Mouse (Mus musculus) spleen, postnatal 10 days (tissue): Measurements from ENCODE around the gene Lrrc23.

Experiments used
- DNase-seq, 2 experiments: peaks; one replicate each; pipeline ENCODE4 v3.0.0; 2021 to 2022; ENCODE audit warnings: low spot score in 2 of 2

Lrrc23 gene

DNA sequence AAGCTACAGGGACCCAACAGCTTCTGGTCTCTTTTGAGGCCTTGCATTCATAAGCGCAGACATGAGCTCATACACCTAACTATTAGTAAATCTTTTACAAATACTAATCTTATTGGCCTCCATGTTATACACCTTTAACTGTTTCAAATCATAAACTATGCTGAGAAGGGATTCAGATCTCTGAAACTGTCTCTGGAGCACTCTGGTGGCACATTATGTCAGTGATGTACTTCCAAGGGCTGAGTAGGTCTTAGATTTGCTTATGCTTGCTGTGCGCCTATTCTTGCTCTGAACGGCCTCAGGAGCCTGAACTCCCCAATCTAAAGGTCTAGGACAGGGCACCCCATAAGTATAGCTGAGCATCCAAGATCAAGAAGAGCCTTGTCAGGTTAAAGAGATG, 37.7 kb downstream of the Lrrc23 start:
- no peak for DNase-seq

DNA sequence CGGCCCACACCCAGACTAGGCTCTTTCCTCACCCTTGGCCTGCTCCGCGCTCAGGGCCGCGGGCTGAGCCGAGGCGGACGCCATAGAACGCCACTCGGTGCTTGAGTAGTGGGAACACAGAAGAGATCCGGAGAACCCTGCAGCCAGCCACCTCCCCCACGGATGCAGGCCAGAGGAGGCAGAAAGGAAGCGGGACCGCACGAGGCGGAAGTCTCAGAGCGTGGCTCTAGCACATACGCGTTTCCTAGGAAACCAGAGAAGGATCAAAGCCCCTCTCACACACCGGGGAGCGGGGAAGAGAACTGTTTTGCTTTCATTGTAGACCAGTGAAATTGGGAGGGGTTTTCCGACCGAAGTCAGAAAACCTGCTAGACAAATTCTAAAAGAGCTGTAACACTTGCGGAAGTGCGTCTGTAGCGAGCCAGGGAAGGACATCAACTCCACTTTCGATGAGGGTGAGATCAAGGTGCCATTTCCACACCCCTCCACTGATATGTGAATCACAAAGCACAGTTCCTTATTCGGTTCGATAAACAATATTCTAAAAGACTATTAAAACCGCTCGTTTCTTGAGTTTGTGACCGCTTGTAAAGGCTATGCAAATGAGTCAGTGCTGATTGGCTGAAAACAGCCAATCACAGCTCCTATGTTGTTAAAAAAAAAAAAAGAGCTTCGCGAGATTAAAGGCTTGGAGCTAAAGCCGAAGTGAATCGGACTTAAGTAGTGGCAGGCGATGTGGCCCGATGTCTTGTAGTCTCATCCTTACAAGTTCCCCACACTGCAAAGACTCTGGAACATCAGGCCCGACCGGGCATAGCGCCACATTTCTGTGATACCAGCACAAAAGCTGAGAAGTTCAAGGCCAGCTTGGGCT, 38.4 kb downstream of the Lrrc23 start, which contains the start of gene Grcc10:
Gene Grcc10, minus strand, starts transcription at position 487 of the 874 bp plus-strand sequence.
- DNase-seq: peak; percentile 83 to 87

DNA sequence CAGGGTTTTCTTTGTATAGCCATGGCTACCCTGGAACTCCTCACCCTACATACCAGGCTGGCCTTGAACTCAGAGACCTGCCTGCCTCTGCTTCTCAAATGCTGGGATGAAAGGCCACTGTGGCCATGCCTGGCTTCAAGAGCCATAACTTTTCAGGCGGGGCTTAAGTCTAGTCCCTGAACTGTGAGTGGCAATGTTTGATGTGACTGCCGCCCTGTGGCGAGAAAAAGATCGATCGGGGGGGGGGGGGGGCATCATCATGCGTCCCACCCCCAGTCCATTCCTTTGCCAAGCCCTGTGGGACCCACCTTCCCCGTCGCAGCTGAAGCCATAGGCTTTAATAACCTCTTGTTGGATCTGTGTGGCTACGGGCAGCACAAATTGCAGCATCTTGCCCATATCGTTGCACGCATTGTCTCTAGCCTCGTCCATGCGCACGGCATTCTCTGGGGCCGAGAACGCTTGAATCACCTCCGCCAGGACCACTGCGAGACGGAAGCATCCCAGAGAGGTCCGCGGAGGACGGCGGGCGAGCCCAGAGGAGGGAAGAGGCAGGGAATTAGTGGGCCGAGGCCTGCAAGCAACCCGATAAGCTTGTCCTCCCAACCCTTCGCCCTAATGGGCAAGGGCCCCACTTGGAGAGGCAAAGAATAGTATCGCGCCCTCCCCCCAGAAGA, 39.2 kb downstream of the Lrrc23 start:
- no peak for DNase-seq

DNA sequence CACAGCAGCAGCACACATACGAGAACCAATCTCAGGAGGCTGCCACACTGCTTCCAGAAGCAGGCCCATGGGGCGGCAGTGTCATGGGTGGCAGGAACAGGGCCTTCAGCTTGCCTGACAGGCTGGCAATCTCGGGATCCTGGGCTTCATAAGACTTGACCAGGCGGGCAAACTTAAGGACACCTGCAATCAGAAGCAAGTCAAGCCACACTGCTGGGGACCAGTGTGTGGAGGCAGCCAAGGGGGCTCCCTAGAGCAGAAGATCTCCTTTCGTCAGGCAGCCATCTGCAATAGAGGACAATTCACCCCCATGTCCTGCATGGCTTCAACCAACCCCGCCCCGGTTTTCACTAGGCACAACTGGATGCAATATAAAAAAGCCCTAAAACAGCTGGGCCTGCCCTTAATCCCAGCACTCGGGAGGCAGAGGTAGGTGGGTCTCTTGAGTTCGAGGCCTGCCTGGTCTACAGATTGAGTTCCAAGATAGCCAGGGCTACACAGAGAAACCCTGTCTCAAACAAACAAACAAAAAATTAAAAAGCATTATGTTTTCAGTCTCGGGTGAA, 40.2 kb downstream of the Lrrc23 start:
- no peak for DNase-seq

DNA sequence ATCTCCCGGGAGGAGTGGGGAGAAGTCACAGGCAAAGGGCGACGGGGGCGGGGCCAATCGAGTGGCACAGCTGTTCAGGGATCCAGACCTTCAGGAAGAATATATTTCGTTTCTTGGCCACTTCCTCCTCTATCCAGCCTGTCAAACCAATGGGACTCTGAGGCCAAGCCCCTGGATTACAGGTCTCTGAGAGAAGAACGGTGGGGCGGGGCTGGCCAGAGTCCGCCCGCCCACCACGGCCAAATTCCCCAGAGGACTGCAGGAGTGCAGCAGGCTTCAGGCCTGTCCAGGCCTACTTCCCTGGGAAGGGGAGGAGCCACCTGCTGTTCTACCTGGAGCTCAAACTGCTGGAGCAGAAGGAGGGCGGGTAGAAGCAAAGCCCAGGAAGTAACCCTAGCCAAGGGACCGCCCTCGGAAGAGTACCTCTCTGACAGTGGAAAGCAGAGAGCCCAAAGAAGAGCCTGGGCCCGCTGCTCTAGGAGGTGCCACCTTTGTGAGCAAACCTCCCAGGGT, 41.0 kb downstream of the Lrrc23 start, which contains the start of gene Ptpn6:
Gene Ptpn6, minus strand, starts transcription at position 204 of the 513 bp plus-strand sequence.
- DNase-seq: peak in 1 of 2 experiments; percentile 55

DNA sequence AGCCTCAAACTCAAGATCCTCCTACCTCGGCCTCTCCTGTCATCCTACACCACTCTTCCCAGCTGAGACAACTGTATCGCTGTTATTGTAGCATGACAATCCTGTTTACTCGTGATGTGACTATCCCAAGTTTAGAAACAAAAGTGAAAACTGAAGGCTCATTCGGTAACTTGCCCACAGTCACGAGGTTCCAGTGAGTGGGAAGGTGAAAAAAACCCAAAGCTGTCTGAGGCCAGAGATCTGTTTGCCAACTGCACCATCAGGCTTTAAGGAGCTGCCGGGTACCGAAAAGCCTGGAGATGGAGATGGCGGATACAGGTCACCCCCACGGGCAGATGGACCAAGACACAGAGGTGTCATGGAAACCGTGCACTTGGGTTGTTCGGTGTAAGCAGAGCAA, 42.5 kb downstream of the Lrrc23 start:
- no peak for DNase-seq

DNA sequence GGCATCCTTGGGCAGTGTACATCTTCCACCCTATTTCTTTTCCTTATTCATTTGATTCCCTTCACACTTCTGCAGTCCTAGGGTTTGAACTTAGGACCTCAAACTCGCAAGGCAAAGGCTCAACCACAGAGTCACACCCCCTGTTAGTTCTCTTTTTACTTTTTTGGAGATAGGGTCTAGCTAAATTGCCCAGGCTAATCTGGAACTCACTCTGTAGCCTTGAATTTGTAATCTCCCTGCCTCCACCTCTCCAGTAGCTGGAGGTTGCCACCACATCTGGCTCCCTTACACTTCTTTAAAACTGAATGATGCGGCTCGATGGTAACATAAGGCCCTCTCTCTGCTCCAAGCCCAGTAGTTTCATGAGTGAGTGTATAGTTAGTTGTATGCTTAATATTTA, 45.1 kb downstream of the Lrrc23 start:
- DNase-seq: no peak

DNA sequence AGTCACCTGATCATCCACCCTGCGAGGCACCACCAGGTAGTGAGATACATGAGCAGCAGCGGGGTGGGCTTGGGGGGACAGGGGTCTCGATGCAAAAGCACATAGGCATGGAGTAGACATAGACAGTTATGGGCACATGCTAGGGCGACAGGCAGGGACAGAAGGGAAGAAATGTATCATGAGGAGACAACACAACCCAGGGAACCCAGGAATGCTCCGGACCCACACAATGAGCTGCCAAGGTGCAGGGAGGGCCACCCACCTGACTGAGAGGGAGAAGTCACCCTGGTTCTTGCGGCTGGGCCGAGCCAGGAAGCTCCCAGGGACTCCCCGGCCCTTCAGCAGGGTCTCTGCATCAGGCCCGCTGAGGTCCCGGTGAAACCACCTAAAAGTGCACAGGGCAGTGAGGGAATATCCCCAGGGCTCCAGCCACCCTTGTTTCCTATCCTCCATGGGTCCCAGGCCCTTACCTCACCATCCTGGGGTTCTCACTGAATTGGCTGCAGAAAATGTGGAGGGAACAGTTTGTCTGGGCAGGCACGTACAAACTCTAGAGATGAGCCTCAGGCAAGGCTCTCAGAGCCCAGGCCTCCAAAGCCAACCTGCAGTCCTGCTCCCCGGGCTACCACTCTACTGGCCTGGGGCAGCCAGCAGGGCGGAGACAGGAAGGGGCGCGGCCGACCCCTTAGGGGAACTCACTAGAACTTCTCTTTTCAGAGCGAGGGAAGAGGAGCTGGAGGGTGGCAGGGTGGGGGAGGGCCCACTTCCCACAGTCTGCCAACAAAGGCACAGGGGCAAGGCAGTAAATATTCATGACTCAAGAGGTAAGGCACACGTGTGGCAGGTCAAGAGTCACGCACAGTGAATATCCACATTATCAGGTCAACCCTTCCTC, 46.8 kb downstream of the Lrrc23 start:
- peak; percentile 65 to 85 for DNase-seq

DNA sequence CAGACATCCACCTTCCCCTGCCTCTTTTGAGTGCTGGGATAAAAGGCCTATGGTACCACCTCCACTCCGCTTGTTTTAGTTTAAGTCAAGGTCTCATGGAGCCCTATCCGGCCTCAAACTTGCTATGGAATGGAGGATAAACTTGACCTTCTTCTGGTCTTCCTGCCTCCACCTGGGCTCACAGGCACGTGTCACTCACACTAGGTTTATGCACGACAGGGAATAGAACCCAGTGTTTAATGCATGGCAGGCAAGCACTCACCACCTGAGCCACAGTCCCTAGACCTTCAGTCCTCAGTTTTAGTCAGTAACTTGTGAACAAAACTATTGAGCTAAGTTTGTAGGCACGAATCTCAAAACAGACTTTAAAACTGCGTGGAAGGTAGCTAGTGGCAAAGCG, 48.5 kb downstream of the Lrrc23 start:
- DNase-seq: no peak

DNA sequence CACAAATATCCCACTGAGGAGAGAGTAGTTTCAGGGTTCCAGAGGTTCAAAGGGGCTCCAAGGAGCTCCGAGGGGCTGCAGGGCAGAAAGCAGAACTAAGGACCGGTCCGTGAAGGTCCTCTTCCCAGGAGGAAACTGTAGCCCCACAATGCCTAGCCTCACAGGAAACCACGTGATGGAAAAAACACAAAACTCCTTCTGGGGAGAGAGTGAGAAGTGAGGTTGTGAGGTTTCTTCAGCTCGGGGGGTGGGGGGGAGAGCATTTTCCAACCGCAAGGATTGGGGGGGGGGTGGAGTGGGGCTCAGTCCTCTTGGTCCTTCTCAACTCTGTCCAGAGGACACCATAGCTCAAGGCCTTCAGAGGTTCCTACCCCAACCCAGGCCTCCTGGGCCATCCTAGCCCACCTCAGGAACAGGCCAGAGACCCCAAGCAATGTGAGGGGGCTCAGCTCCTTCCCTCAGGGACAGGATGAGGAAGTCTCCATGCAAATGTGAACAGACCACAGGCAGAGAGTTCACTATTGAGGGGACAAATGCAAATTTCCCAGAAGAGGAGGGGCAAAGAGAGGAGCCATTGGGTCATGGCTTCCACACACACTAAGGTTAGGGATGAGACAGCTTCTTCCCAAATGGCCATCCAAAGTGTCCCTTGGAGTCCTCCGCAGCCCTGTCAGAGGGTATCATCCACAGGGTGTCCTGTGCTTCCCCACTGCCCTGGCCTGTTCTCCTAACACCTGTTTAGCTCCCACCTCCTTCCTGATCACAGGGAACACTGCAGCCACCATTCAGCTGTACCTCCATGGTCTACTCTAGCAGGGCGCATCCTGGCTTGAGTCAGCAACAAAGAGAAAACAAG, 49.4 kb downstream of the Lrrc23 start:
- DNase-seq: peak; percentile 36 to 47

DNA sequence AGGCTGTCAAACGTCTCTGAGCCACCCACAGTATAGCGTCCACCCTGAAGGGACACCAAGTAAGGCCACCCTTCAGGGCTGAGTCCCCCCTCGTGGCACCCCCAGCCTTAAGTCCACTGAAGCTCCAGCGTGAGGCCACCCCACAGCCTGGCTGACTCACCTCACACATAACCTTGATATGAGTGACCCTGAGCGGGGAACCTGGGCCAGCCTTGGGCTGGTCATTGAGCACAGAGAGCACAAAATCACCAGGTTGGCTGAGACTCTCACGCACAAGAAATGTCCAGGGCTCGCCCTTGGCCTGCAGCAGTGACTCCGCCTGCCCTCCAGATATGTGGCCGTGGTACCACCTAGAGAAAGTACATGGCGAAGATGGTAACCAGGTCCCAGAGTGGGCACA, 50.9 kb downstream of the Lrrc23 start:
- DNase-seq: no peak

DNA sequence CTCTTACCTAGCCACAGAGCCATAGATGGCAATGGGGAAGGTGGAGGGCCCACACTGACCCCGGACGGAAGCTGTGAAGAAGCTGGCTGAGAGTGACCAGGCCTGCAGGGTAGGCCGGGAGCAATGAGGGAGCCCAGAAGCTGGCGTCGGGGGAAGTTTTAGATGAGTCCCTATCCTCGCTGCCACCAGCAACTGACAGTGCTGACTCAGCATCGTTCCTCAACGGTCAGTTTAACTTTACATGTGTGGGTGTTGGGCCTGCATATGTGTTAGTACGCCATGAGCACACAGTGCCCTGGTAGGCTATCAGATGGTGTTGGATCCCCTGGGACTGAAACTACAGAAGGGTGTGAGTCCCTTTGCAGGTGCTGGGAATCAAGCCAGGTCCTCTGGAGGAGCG, 55.1 kb downstream of the Lrrc23 start:
- no peak for DNase-seq

DNA sequence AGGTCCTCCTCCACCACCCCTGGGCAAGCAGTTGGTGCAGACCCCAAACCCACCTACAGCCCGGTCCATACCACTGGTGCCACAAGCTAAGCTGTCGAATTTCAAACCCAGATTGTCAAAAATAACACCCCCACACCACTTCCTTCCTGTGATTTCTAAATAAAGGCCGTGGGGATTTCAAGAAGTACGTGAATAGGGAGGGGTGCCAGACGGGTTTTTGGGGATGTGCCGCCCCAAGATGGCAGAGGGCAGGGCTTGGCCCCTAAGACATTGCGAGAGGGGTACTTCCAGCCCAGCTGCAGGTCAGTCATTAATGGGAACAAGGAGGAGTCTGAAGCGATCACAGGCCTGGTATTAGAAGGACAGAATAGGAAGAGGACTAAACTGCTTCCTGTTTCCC, 56.0 kb downstream of the Lrrc23 start:
- DNase-seq: no peak

DNA sequence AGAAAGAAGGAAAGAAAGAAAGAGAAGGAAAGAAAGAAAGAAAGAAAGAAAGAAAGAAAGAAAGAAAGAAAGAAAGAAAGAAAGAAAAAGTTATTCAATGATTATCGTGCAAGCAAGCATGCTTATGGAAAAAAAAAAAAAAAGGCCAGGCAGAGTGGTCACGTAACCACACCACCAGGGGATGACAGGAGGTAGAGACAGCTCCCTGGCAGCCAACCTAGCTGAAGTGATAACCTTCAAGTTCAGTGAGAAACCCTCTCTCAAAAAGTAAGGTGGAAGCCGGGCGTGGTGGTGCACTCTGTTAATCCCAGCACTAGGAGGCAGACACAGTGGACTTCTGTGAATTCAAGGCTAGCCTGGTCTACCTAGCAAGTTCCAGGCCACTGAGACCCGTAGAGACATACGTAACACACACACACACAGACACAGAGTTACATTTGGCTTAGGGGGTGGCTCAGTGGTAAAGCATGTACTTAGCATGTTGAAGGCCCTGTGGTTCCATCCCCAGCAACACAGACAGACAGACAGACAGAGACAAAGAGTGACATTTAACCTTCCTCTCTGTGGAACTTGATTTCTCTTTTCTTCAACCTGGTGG, 56.6 kb downstream of the Lrrc23 start:
- DNase-seq: no peak

DNA sequence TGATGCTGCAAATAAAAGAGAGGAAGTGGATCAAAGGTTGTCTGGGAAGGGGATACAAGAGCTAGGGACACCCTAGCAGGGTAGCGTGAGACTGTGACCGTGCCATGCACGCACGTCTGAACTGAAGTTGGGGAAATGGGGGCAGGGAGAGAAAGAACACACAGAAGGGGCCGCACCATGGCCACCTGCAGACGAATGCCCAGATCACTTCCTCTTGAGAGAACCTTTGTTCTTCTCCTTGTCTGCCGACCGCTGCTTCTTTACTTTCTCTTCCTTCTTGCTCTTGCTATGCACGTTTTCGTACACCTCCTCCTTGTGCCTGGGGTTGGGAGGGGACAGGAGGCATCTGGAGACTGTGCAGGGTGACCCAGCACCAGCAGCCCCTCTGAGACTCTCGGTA, 58.6 kb downstream of the Lrrc23 start:
- peak; percentile 33 to 61 for DNase-seq
